Mouse (Mus musculus) olfactory bulb, adult 2 months (tissue): ENCODE data around the gene Asic2.

Experiments used
- CTCF ChIP-seq: fragments of 200-500 bp; IDR thresholded peaks from 2 replicates; pipeline ENCODE4 v1.5.1; 2012; ENCODE audit warnings: low read depth, mild to moderate bottlenecking, low read length, moderate library complexity; ENCODE audit not compliant: insufficient read depth
- POLR2A ChIP-seq: fragments of 200-500 bp; IDR thresholded peaks from 2 replicates; pipeline ENCODE4 v1.6.1; 2012; ENCODE audit warnings: mild to moderate bottlenecking, low read depth, low read length, moderate library complexity; ENCODE audit not compliant: insufficient read depth

DNA sequence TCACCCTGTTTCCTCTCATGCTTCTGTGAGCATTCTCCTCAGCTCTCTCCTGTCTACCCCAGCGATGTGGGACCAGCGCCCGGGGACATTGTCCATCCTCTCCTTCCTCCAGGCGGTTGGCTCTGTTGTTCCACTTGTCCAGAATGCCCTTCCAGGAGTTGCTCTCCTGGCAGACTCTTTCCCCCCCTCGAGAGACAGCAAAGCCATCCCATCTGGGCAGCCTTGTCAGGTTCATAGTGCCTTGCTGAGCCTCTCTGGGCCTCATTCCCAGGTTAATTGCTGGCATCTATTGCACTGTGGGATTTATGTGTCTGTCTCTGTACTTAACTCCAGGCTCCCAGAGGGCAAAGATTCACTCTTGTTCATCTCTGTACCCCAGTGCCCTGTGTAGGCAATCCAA is 972.6 kb downstream of the Asic2 start:
- no peak for TF ChIP-seq CTCF
- TF ChIP-seq POLR2A, result no peak
